Mouse (Mus musculus): ENCODE results near the gene Plxnb2. TPM values are rescaled to one million over a fixed set of nuclear protein-coding genes. Genes with fewer than 3 reads are reported as not detected.

Gene Plxnb2
- total and polyA plus RNA-seq, 2 experiments from 2014 or later, result 64.7 to 274 TPM

DNA sequence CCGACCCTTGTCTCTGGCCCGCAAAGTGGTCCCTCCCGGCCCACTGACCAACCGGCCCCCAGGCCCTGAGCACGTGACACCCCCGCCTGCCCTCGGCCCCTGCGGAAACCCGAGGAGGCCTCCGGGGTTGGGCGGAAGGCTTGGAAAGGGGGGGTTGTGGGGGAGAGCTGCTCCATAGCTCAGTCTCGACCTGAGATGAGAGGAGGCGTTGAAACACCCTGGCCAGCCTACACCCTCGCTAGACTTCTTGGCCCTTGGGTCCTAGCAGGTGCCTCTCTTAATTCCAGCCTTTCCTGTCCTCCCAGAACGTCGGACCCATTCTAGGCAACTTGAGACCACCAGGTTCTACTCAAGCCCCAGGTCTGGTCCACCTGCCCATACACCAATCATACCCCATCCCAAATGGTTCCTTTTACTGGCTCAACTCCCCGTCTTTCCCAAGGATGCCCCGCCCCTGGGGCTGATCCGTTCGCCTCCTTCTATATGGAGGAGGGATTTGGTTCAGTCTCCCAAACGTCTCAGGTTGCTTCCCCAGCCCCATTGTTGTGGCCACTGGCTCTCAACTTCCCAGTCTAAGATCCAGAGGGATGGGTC lies 39.8 kb downstream of the Plxnb2 start, which contains the start of gene Mapk12:
Gene Mapk12, minus strand, starts transcription at position 45 of the 594 bp plus-strand sequence.
- H3K9ac ChIP-seq (replicated peaks; ENCODE audit: low read length), result peak within 1 kb of the TSS; percentile 40
- peak; percentile 61 for ATAC-seq
- peak within 1 kb of the TSS; percentile 83 for H3K4me2 ChIP-seq (ENCODE audit: low read depth, low read length)
- WGBS, result 0% methylated on average over 21 of the region's 21 CpGs
- DNase-seq (ENCODE audit: low spot score), result peak; percentile 19
- no peak for TF ChIP-seq CTCF (IDR thresholded peaks at IDR 0.05; ENCODE audit: low read depth)
- no peaks in the 10 kb centered on the region for H3K9me3 ChIP-seq (ENCODE audit: low read length)
- H3K27ac ChIP-seq, result no peak within 1 kb of the TSS
- no peaks in the 10 kb centered on the region for H3K36me3 ChIP-seq (ENCODE audit: insufficient read depth, low read length)
- H3K4me1 ChIP-seq (ENCODE audit: insufficient read depth, low read length), result peaks cover 7% of the 10 kb centered on the region
- 0 out of 2 replicates have a peak, but pooled peaks cover 4% of the 10 kb centered on the region for H3K27me3 ChIP-seq (ENCODE audit: insufficient read depth, low read length)
- H3K4me3 ChIP-seq (ENCODE audit: low read length), result peak within 1 kb of the TSS; percentile 45

GRCm38 (mm10) chr15:89140048-89140658 lies 40.4 kb downstream of the Plxnb2 start:
- peak; percentile 49 for DNase-seq (ENCODE audit: low spot score)
- Histone ChIP-seq H3K27ac (no peak overlapping the region), H3K4me1 (ENCODE audit: insufficient read depth, low read length) (peaks cover 7% of the 10 kb centered on the region), H3K4me3 (ENCODE audit: low read length) (peak overlapping the region; percentile 45), H3K4me2 (ENCODE audit: low read depth, low read length) (peak overlapping the region; percentile 83), H3K36me3 (ENCODE audit: insufficient read depth, low read length) (no peaks in the 10 kb centered on the region), H3K9ac (replicated peaks; ENCODE audit: low read length) (peak overlapping the region; percentile 40), H3K9me3 (ENCODE audit: low read length) (no peaks in the 10 kb centered on the region), H3K27me3 (ENCODE audit: insufficient read depth, low read length) (0 out of 2 replicates have a peak, but pooled peaks cover 4% of the 10 kb centered on the region)
- WGBS, result under 1% methylated on average over 52 of the region's 53 CpGs
- no peak for TF ChIP-seq CTCF (IDR thresholded peaks at IDR 0.05; ENCODE audit: low read depth)
- peak; percentile 45; the same call in 1 of the 2 replicates for ATAC-seq

- no peak overlapping the region for H3K27ac ChIP-seq
- whole genome bisulfite sequencing, result 96% methylated on average over 6 of the region's 6 CpGs
- H3K4me2 ChIP-seq (ENCODE audit: low read depth, low read length), result no peak overlapping the region
- H3K9ac ChIP-seq (replicated peaks; ENCODE audit: low read length), result no peak overlapping the region
- ATAC-seq, result no peak
- DNase-seq (ENCODE audit: low spot score), result no peak
- H3K4me3 ChIP-seq (ENCODE audit: low read length), result no peak overlapping the region
- peaks cover 7% of the 10 kb centered on the region for H3K4me1 ChIP-seq (ENCODE audit: insufficient read depth, low read length)
- no peaks in the 10 kb centered on the region for H3K36me3 ChIP-seq (ENCODE audit: insufficient read depth, low read length)
- no peak for TF ChIP-seq CTCF (IDR thresholded peaks at IDR 0.05; ENCODE audit: low read depth)
- H3K9me3 ChIP-seq (ENCODE audit: low read length), result no peaks in the 10 kb centered on the region
- H3K27me3 ChIP-seq (ENCODE audit: insufficient read depth, low read length), result 0 out of 2 replicates have a peak, but pooled peaks cover 4% of the 10 kb centered on the region
These were observed 42.1 kb downstream of the Plxnb2 start for GRCm38 (mm10) chr15:89138531-89138930.

DNA sequence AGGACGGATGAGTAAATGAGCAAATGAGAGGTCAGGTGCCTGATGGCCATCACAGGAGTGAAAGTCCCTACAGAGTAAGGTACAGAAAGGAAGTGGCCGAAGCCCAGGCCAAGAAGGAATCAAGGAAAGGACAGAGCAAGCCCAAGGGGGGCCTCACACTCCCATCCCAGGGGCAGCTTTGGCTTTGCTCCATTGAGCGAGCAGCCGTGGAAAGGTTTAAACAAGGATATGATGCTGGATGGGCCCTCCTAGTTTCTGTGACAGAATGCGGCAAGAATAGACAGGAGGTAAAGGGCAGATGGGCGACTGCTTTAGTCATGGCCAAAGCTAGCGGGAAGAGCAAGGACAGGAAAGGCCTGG lies 42.6 kb downstream of the Plxnb2 start:
- DNase-seq (ENCODE audit: low spot score) (no peak), ATAC-seq (no peak)
- 85% methylated on average over 7 of the region's 7 CpGs for WGBS
- 0 out of 2 replicates have a peak, but pooled peaks cover 4% of the 10 kb centered on the region for H3K27me3 ChIP-seq (ENCODE audit: insufficient read depth, low read length)
- no peak overlapping the region for H3K4me3 ChIP-seq (ENCODE audit: low read length)
- no peak overlapping the region for H3K27ac ChIP-seq
- TF ChIP-seq CTCF (IDR thresholded peaks at IDR 0.05; ENCODE audit: low read depth), result no peak
- peaks cover 7% of the 10 kb centered on the region for H3K4me1 ChIP-seq (ENCODE audit: insufficient read depth, low read length)
- no peak overlapping the region for H3K9ac ChIP-seq (replicated peaks; ENCODE audit: low read length)
- H3K9me3 ChIP-seq (ENCODE audit: low read length), result no peaks in the 10 kb centered on the region
- no peak overlapping the region for H3K4me2 ChIP-seq (ENCODE audit: low read depth, low read length)
- no peaks in the 10 kb centered on the region for H3K36me3 ChIP-seq (ENCODE audit: insufficient read depth, low read length)

DNA sequence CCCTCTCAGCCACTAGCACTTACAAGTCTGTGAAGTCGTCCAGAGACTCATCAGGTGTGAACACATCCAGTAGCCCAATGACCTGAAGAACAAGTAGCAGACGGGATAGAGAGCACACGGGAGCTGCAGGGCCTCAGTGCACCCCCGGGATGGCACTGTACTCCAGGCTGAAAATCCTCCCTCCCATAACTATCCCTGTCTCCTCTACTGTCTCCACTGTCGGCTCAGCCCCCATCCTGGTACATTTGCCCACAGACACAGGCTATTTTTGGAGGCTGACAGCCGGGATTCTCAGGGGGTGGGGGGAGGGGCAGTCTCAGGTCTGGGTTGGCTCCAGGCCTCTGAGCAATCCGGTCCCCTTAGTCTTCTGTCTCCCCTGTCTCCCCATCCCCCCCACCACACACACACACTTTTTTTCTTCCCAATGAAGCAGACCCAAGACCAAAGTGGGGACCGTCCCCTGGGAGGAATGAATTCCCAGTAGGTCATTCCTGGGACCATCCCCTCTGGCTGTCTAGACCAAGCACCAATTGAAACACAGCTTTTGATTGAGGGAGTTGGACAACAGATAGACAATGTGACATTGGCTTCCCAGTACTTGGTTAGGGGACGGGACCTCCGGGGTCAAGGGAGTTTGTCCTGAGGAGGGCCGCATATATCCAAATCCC lies 43.1 kb downstream of the Plxnb2 start:
- Histone ChIP-seq H3K9ac (replicated peaks; ENCODE audit: low read length) (no peak overlapping the region), H3K4me1 (ENCODE audit: insufficient read depth, low read length) (peaks cover 7% of the 10 kb centered on the region), H3K4me3 (ENCODE audit: low read length) (no peak overlapping the region), H3K27ac (no peak overlapping the region), H3K9me3 (ENCODE audit: low read length) (no peaks in the 10 kb centered on the region), H3K27me3 (ENCODE audit: insufficient read depth, low read length) (0 out of 2 replicates have a peak, but pooled peaks cover 4% of the 10 kb centered on the region), H3K36me3 (ENCODE audit: insufficient read depth, low read length) (no peaks in the 10 kb centered on the region), H3K4me2 (ENCODE audit: low read depth, low read length) (no peak overlapping the region)
- TF ChIP-seq CTCF (IDR thresholded peaks at IDR 0.05; ENCODE audit: low read depth), result no peak
- ATAC-seq (no peak), DNase-seq (ENCODE audit: low spot score) (no peak)
- 72% methylated on average over 11 of the region's 11 CpGs for WGBS

DNA sequence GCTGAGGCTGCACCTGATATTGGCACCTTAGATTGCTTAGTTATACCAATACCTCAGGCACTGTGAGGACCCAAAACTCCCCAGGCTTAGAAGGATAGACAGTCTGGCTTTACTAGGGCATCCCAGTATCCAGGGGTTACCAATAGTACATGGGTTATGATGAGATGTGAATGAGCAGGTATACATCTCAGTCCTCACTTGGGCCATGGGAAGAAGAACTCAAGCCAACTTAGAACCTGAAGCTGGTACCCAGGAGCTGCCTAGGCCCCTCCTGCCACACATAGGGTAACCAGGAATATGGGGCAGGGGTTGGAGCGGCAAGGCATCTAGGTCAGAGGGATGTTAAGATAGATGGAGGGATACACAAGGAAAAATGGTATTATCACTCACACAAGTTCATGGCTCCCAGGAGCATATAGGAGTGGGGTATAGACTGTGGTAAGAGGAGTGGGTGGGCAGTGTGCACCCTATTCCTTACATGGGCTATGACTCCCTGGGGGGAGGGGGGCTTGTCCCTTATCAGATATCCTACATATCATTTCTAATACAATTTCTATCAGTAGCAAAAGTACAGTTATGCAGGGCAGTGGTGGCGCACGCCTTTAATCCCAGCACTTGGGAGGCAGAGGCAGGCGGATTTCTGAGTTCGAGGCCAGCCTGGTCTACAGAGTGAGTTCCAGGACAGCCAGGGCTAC lies 44.0 kb downstream of the Plxnb2 start:
- Histone ChIP-seq H3K9ac (replicated peaks; ENCODE audit: low read length) (no peak overlapping the region), H3K9me3 (ENCODE audit: low read length) (no peaks in the 10 kb centered on the region), H3K27ac (no peak overlapping the region), H3K4me1 (ENCODE audit: insufficient read depth, low read length) (peaks cover 7% of the 10 kb centered on the region), H3K27me3 (ENCODE audit: insufficient read depth, low read length) (0 out of 2 replicates have a peak, but pooled peaks cover 4% of the 10 kb centered on the region), H3K4me3 (ENCODE audit: low read length) (no peak overlapping the region), H3K4me2 (ENCODE audit: low read depth, low read length) (no peak overlapping the region), H3K36me3 (ENCODE audit: insufficient read depth, low read length) (no peaks in the 10 kb centered on the region)
- no peak for DNase-seq (ENCODE audit: low spot score)
- no peak for ATAC-seq
- no peak for TF ChIP-seq CTCF (IDR thresholded peaks at IDR 0.05; ENCODE audit: low read depth)
- 98% methylated on average over 5 of the region's 5 CpGs for WGBS

All from hindbrain, postnatal 0 days (tissue).